12 mouse cellular contexts compared by ENCODE assay signal in genomic region chr5:25160515-25160914, GRCm38 (mm10). TPM values are rescaled to one million over a fixed set of nuclear protein-coding genes. Genes with fewer than 3 reads are reported as not detected.
A peak's percentile ranks its signal among the peaks of the same experiment; 100 is the strongest.
DNase-seq lines count a peak whose midpoint lies in the region; ATAC-seq and TF ChIP-seq lines count a peak whose summit lies in the region.
"Had no signal": no experiment of that assay in that cellular context is flagged by ENCODE, and none has a peak within 500 bp of the region (broad histone marks: within the 10 kb centered on the region; RNA-seq: fewer than 3 reads in every experiment).

No protein-coding gene starts in this region.

- H3K36me3 ChIP-seq in lung, postnatal 0 days (ENCODE audit: insufficient read depth, low read length) = no peaks in the 10 kb centered on the region
- H3K36me3 ChIP-seq: limb, embryonic 12.5 days; midbrain, embryonic 12.5 days had no signal

- H3K9me3 ChIP-seq in lung, postnatal 0 days (ENCODE audit: low read length) = no peaks in the 10 kb centered on the region
- H3K9me3 ChIP-seq: limb, embryonic 12.5 days; midbrain, embryonic 12.5 days had no signal

- peak; percentile 1 for DNase-seq in cerebellum, adult 11 months
- peak; percentile 84 for DNase-seq in brain, adult 2 months (ENCODE audit: low read depth, low spot score)
- peak; percentile 6 to 11 for DNase-seq in frontal cortex, postnatal 25 days (ENCODE audit: low spot score in 2 of 2)
- peak; percentile 42 to 78 for DNase-seq in left cerebral cortex, postnatal 25 days (ENCODE audit: low spot score in 2 of 2)
- no peak for DNase-seq in lung, postnatal 0 days (ENCODE audit: low spot score)

- ATAC-seq in cerebellum, adult (ENCODE audit: insufficient number of reproducible peaks, low FRiP score, low TSS enrichment) = no peak
- no peak for ATAC-seq in erythroid progenitor cell, adult 5-6 weeks (replicated peaks; ENCODE audit: low FRiP score, poor library complexity, severe bottlenecking)
- no peak for ATAC-seq in lung, postnatal 0 days
- ATAC-seq in inflammation-experienced regulatory T-cells, adult 6 months = no peak

- TF ChIP-seq CTCF in lung, postnatal 0 days (IDR thresholded peaks at IDR 0.05) = no peak

- H3K27ac ChIP-seq in lung, postnatal 0 days (ENCODE audit: low read length) = no peak overlapping the region
- H3K27ac ChIP-seq: limb, embryonic 12.5 days; midbrain, embryonic 12.5 days had no signal

- no peaks in the 10 kb centered on the region for H3K4me1 ChIP-seq in lung, postnatal 0 days (ENCODE audit: insufficient read depth, low read depth, low read length)
- H3K4me1 ChIP-seq: limb, embryonic 12.5 days had no signal

- no peak overlapping the region for H3K4me2 ChIP-seq in lung, postnatal 0 days (replicated peaks; ENCODE audit: low read depth, low read length)
- H3K4me2 ChIP-seq: limb, embryonic 12.5 days; midbrain, embryonic 12.5 days had no signal

- H3K27me3 ChIP-seq in lung, postnatal 0 days (replicated peaks; ENCODE audit: insufficient read depth, low read length) = no peaks in the 10 kb centered on the region
- H3K27me3 ChIP-seq: limb, embryonic 12.5 days; midbrain, embryonic 12.5 days had no signal

- intact Hi-C loops in left cerebral cortex, postnatal 25 days (cut with DNase I) = loop anchor here (2.0 to 5.0 kb wide), 2 partner anchors 44 to 73 kb away; no protein-coding TSS in a partner anchor

- WGBS in lung, postnatal 0 days = 66% methylated on average over 11 of the region's 11 CpGs

- H3K4me3 ChIP-seq in lung, postnatal 0 days (ENCODE audit: low read depth, low read length) = no peak overlapping the region
- H3K4me3 ChIP-seq: limb, embryonic 12.5 days; midbrain, embryonic 12.5 days had no signal

- no peak for TF ChIP-seq EP300 in lung, postnatal 0 days (IDR thresholded peaks at IDR 0.05)

- H3K9ac ChIP-seq in lung, postnatal 0 days (replicated peaks; ENCODE audit: low read depth) = no peak overlapping the region
- H3K9ac ChIP-seq: limb, embryonic 12.5 days; midbrain, embryonic 12.5 days had no signal

RNA-seq across cellular contexts. Expression of gene Galntl5, which starts 20.7 kb away (rescaled TPM):
- total RNA-seq in left cerebral cortex, postnatal 25 days (2021) = not detected
- not detected in 2 replicates for total RNA-seq in erythroid progenitor cell, adult 5-6 weeks (2015; ENCODE audit: low replicate concordance)
- total RNA-seq in erythroid progenitor cell, adult 5-6 weeks (2017; ENCODE audit: low replicate concordance) = not detected in 2 replicates
- not detected in 2 replicates for polyA plus RNA-seq in lung, postnatal 0 days (2015; fragmentation: Nextera tagmentation; extraction: Ambion mirVana)
- polyA plus RNA-seq in inflammation-experienced regulatory T-cells, adult 6 months (2017; shearing (Covaris generic)) = not detected
- total RNA-seq: granulocyte monocyte progenitor cell, adult 5-6 weeks had no signal
- polyA plus RNA-seq: limb, embryonic 12.5 days; midbrain, embryonic 12.5 days; stomach, embryonic 16.5 days had no signal
